Comparison of ENCODE assay signal across 10 mouse cellular contexts in the genomic region with DNA sequence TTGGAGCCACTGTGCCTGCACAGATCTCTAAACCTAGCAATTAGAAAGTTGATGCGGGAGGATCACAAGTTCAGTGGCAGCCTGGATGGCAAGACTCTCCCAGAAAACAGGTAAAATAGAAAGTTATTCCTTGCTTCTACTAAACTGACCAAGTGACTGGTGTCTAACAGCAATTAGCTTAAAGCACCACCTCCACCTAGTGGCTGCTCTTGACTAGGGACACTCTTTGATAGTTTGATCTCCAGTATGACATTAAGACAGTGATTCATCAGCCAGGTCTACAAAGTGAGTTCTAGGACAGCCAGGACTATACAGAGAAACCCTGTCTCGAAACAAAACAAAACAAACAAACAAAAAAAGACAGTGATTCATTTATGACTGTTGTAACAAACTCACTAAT. TPM values are rescaled to one million over a fixed set of nuclear protein-coding genes. Genes with fewer than 3 reads are reported as not detected.
DNase-seq lines count a peak whose midpoint lies in the region; ATAC-seq and TF ChIP-seq lines count a peak whose summit lies in the region.
"Had no signal": no experiment of that assay in that cellular context is flagged by ENCODE, and none has a peak within 500 bp of the region (broad histone marks: within the 10 kb centered on the region; RNA-seq: fewer than 3 reads in every experiment).

No protein-coding gene starts in this region.

- WGBS in spleen, adult 2 months: 61% methylated on average over 2 of the region's 2 CpGs
- 64% methylated on average over 2 of the region's 2 CpGs for WGBS in hindbrain, postnatal 0 days
- 64% methylated on average over 2 of the region's 2 CpGs for WGBS in forebrain, embryonic 13.5 days

- H3K27me3 ChIP-seq in spleen, adult 2 months (ENCODE audit: control insufficient read depth, insufficient read depth, low read length): no peaks in the 10 kb centered on the region
- H3K27me3 ChIP-seq in hindbrain, postnatal 0 days (ENCODE audit: insufficient read depth, low read length): no peaks in the 10 kb centered on the region
- H3K27me3 ChIP-seq in forebrain, embryonic 13.5 days: no peaks in the 10 kb centered on the region
- H3K27me3 ChIP-seq: stomach, embryonic 15.5 days had no signal

- H3K27ac ChIP-seq in spleen, adult 2 months (ENCODE audit: insufficient read depth, low read length): no peak overlapping the region
- no peak overlapping the region for H3K27ac ChIP-seq in hindbrain, postnatal 0 days
- no peak overlapping the region for H3K27ac ChIP-seq in forebrain, embryonic 13.5 days
- H3K27ac ChIP-seq: macrophage; stomach, embryonic 15.5 days had no signal

- ATAC-seq in hindbrain, postnatal 0 days: no peak
- ATAC-seq in forebrain, embryonic 13.5 days: no peak

- H3K4me2 ChIP-seq in hindbrain, postnatal 0 days (ENCODE audit: low read depth, low read length): no peak overlapping the region
- no peak overlapping the region for H3K4me2 ChIP-seq in forebrain, embryonic 13.5 days
- H3K4me2 ChIP-seq: stomach, embryonic 15.5 days had no signal

- H3K9me3 ChIP-seq in hindbrain, postnatal 0 days (ENCODE audit: low read length): no peaks in the 10 kb centered on the region
- no peaks in the 10 kb centered on the region for H3K9me3 ChIP-seq in forebrain, embryonic 13.5 days (replicated peaks)
- H3K9me3 ChIP-seq: stomach, embryonic 15.5 days had no signal

- TF ChIP-seq CTCF in spleen, adult 2 months (IDR thresholded peaks at IDR 0.05; ENCODE audit: extremely low read depth, insufficient read depth, insufficient read length, insufficient replicate concordance): peak; percentile 10; the same call in 1 of the 2 replicates
- peak; percentile 71 for TF ChIP-seq CTCF in hindbrain, postnatal 0 days (IDR thresholded peaks at IDR 0.05; ENCODE audit: low read depth)

- H3K9ac ChIP-seq in hindbrain, postnatal 0 days (replicated peaks; ENCODE audit: low read length): no peak overlapping the region
- no peak overlapping the region for H3K9ac ChIP-seq in forebrain, embryonic 13.5 days
- H3K9ac ChIP-seq: stomach, embryonic 15.5 days had no signal

- peak; percentile 23 for DNase-seq in gastrocnemius, adult 18-20 months (ENCODE audit: low spot score)
- DNase-seq in gastrocnemius, postnatal 10 days: no peak
- peak in 1 of 2 experiments; percentile 41 for DNase-seq in spleen, adult 2 months (ENCODE audit: low read depth in 1 of 2, low spot score in 2 of 2)
- DNase-seq in spleen, postnatal 14 days (ENCODE audit: low spot score in 2 of 2): no peak
- DNase-seq in hindbrain, postnatal 0 days (ENCODE audit: low spot score): peak; percentile 62
- DNase-seq in retina, embryonic 14.5 days (ENCODE audit: low spot score): peak; percentile 42
- DNase-seq in layer of hippocampus, adult 9-11 months: no peak

- no peak overlapping the region for H3K4me3 ChIP-seq in spleen, adult 2 months (ENCODE audit: extremely low read depth, insufficient read depth, insufficient read length)
- no peak overlapping the region for H3K4me3 ChIP-seq in hindbrain, postnatal 0 days (ENCODE audit: low read length)
- no peak overlapping the region for H3K4me3 ChIP-seq in forebrain, embryonic 13.5 days
- H3K4me3 ChIP-seq: stomach, embryonic 15.5 days had no signal

- TF ChIP-seq POLR2A in spleen, adult 2 months (IDR thresholded peaks at IDR 0.05; ENCODE audit: low read depth, low read length): no peak

- peaks cover 1% of the 10 kb centered on the region; the same call in 1 of the 2 replicates for H3K4me1 ChIP-seq in spleen, adult 2 months (ENCODE audit: control insufficient read depth, insufficient read depth, insufficient read length)
- no peaks in the 10 kb centered on the region for H3K4me1 ChIP-seq in hindbrain, postnatal 0 days (ENCODE audit: insufficient read depth, low read length)
- peaks cover 2% of the 10 kb centered on the region; the same call in 1 of the 2 replicates for H3K4me1 ChIP-seq in forebrain, embryonic 13.5 days

- H3K36me3 ChIP-seq in spleen, adult 2 months (ENCODE audit: control insufficient read depth, insufficient read depth, low read length): no peaks in the 10 kb centered on the region
- H3K36me3 ChIP-seq in hindbrain, postnatal 0 days (ENCODE audit: insufficient read depth, low read length): no peaks in the 10 kb centered on the region
- no peaks in the 10 kb centered on the region for H3K36me3 ChIP-seq in forebrain, embryonic 13.5 days (ENCODE audit: poor library complexity, severe bottlenecking)
- H3K36me3 ChIP-seq: stomach, embryonic 15.5 days had no signal

RNA-seq across cellular contexts. Expression of a gene that starts 5.3 kb away (rescaled TPM):
- 10 to 100 TPM; 88.1 to 93.1 TPM for total RNA-seq in gastrocnemius, adult 18-20 months (2021)
- total RNA-seq in gastrocnemius, postnatal 10 days (2021): 10 to 100 TPM; 88.4 to 93.2 TPM
- 9.0 and 11.1 TPM in 2 replicates for polyA plus RNA-seq in spleen, adult 2 months (2012; rRNA removed)
- total RNA-seq in hindbrain, postnatal 0 days (2014; rRNA removed): 59.8 and 62.2 TPM in 2 replicates
- polyA plus RNA-seq in hindbrain, postnatal 0 days (2015; fragmentation: Nextera tagmentation; extraction: Ambion mirVana): 164 and 166 TPM in 2 replicates
- 143 and 144 TPM in 2 replicates for polyA plus RNA-seq in forebrain, embryonic 13.5 days (2015; fragmentation: Nextera tagmentation; extraction: Ambion mirVana)

RNA-seq across cellular contexts. Expression of a gene that starts 40.5 kb away (rescaled TPM):
- under 1 TPM in 1 of 2 experiments, not detected in 1; 0.17 TPM for total RNA-seq in gastrocnemius, adult 18-20 months (2021)
- total RNA-seq in gastrocnemius, postnatal 10 days (2021): under 1 TPM in 1 of 2 experiments, not detected in 1; 0.27 TPM
- polyA plus RNA-seq in spleen, adult 2 months (2012; rRNA removed): 7.4 and 12.4 TPM in 2 replicates
- not detected in 2 replicates for total RNA-seq in hindbrain, postnatal 0 days (2014; rRNA removed)
- not detected in 2 replicates for polyA plus RNA-seq in hindbrain, postnatal 0 days (2015; fragmentation: Nextera tagmentation; extraction: Ambion mirVana)
- not detected in 2 replicates for polyA plus RNA-seq in forebrain, embryonic 13.5 days (2015; fragmentation: Nextera tagmentation; extraction: Ambion mirVana)

Comparison
In these comparisons a context has a peak if more than half of its experiments do, and no peak if none do; other contexts are left out.
1. DNase-seq: peak in gastrocnemius, adult 18-20 months (single experiment), hindbrain, postnatal 0 days (single experiment) and retina, embryonic 14.5 days (single experiment); none in gastrocnemius, postnatal 10 days (single experiment), spleen, postnatal 14 days (0 of 2) and layer of hippocampus, adult 9-11 months (single experiment).